Mouse (Mus musculus) heart, embryonic 12.5 days (tissue): ENCODE data around the gene Isyna1. TPM values are rescaled to one million over a fixed set of nuclear protein-coding genes. Genes with fewer than 3 reads are reported as not detected.
A peak's percentile ranks its signal among the peaks of the same experiment; 100 is the strongest.

Experiments used
- ATAC-seq: fragments of 200-750 bp; cut with Nextera tagmentation; 2 replicates; pipeline ENCODE4 v1.8.0; 2017; ENCODE audit warnings: moderate TSS enrichment, moderate library complexity; ENCODE audit not compliant: insufficient number of reproducible peaks, low FRiP score
- H3K27ac ChIP-seq: fragments of 300-500 bp; sonication (generic); 2 replicates; pipeline ENCODE4 v1.5.1; 2016; ENCODE audit warnings: mild to moderate bottlenecking, moderate library complexity; ENCODE audit not compliant: poor library complexity, severe bottlenecking
- H3K27me3 ChIP-seq: fragments of 300-500 bp; sonication (generic); replicated peaks from 2 replicates; pipeline ENCODE4 v1.6.1; 2016; ENCODE audit warnings: mild to moderate bottlenecking, moderate library complexity
- H3K36me3 ChIP-seq: fragments of 300-500 bp; sonication (generic); 2 replicates; pipeline ENCODE4 v1.6.1; 2016; ENCODE audit warnings: mild to moderate bottlenecking, moderate library complexity
- H3K4me1 ChIP-seq: fragments of 300-500 bp; sonication (generic); replicated peaks from 2 replicates; pipeline ENCODE4 v1.6.1; 2016; ENCODE audit warnings: mild to moderate bottlenecking
- H3K4me2 ChIP-seq: fragments of 300-500 bp; sonication (generic); 2 replicates; pipeline ENCODE4 v1.6.1; 2016; ENCODE audit warnings: mild to moderate bottlenecking, moderate library complexity
- H3K4me3 ChIP-seq: fragments of 300-500 bp; sonication (generic); 2 replicates; pipeline ENCODE4 v1.5.1; 2016; ENCODE audit warnings: mild to moderate bottlenecking
- H3K9ac ChIP-seq: fragments of 300-500 bp; sonication (generic); 2 replicates; pipeline ENCODE4 v1.6.1; 2016; ENCODE audit warnings: mild to moderate bottlenecking, moderate library complexity
- H3K9me3 ChIP-seq: fragments of 300-500 bp; sonication (generic); replicated peaks from 2 replicates; pipeline ENCODE4 v1.6.1; 2016; ENCODE audit warnings: mild to moderate bottlenecking, moderate library complexity
- WGBS: fragments of 180-500 bp; shearing (Covaris S2); methylation state at CpG from one replicate; pipeline ENCODE4 v1.1.7; 2016; 5-methylcytosine and 5-hydroxymethylcytosine counted together
- polyA plus RNA-seq: library from polyadenylated mRNA; unstranded; fragments of >200 nt; fragmentation: Nextera tagmentation; extraction: Ambion mirVana; gene quantifications from 2 replicates; pipeline ENCODE4 v1.2.1, GENCODE M21; 2016

Gene Isyna1
- polyA plus RNA-seq, 1 experiment from 2014 or later = 138 TPM

GRCm38 (mm10) chr8:70611849-70612248 lies 17.7 kb downstream of the Isyna1 start:
- peaks cover 48% of the 10 kb centered on the region for H3K4me1 ChIP-seq
- no peaks in the 10 kb centered on the region for H3K36me3 ChIP-seq
- H3K27ac ChIP-seq = peak overlapping the region; percentile 58
- no peaks in the 10 kb centered on the region for H3K27me3 ChIP-seq
- WGBS = under 1% methylated on average over 6 of the region's 6 CpGs
- H3K9ac ChIP-seq = peak overlapping the region; percentile 77
- no peaks in the 10 kb centered on the region for H3K9me3 ChIP-seq
- ATAC-seq = no peak
- H3K4me2 ChIP-seq = peak overlapping the region; percentile 99
- peak overlapping the region; percentile 93 for H3K4me3 ChIP-seq

- 11% methylated on average over 1 of the region's 1 CpGs for WGBS
- H3K9me3 ChIP-seq = no peaks in the 10 kb centered on the region
- no peaks in the 10 kb centered on the region for H3K36me3 ChIP-seq
- H3K4me2 ChIP-seq = no peak overlapping the region
- H3K27ac ChIP-seq = no peak overlapping the region
- H3K4me1 ChIP-seq = peaks cover 32% of the 10 kb centered on the region
- no peak overlapping the region for H3K4me3 ChIP-seq
- ATAC-seq = no peak
- no peak overlapping the region for H3K9ac ChIP-seq
- no peaks in the 10 kb centered on the region for H3K27me3 ChIP-seq
Measured at GRCm38 (mm10) chr8:70613763-70614162, 19.6 kb downstream of the Isyna1 start.

GRCm38 (mm10) chr8:70614469-70614868 lies 20.3 kb downstream of the Isyna1 start:
- WGBS = 81% methylated on average over 5 of the region's 5 CpGs
- no peak for ATAC-seq
- H3K4me3 ChIP-seq = no peak overlapping the region
- H3K4me1 ChIP-seq = peaks cover 29% of the 10 kb centered on the region
- no peak overlapping the region for H3K4me2 ChIP-seq
- peaks cover under 1% of the 10 kb centered on the region; the same call in 1 of the 2 replicates for H3K27me3 ChIP-seq
- H3K27ac ChIP-seq = no peak overlapping the region
- no peak overlapping the region for H3K9ac ChIP-seq
- no peaks in the 10 kb centered on the region for H3K36me3 ChIP-seq
- H3K9me3 ChIP-seq = no peaks in the 10 kb centered on the region

GRCm38 (mm10) chr8:70615281-70615680 lies 21.1 kb downstream of the Isyna1 start:
- Histone ChIP-seq H3K27ac (no peak overlapping the region), H3K4me3 (no peak overlapping the region), H3K9ac (no peak overlapping the region), H3K9me3 (no peaks in the 10 kb centered on the region), H3K36me3 (no peaks in the 10 kb centered on the region), H3K4me2 (no peak overlapping the region), H3K27me3 (peaks cover 6% of the 10 kb centered on the region), H3K4me1 (peaks cover 23% of the 10 kb centered on the region)
- no peak for ATAC-seq
- WGBS = 83% methylated on average over 8 of the region's 8 CpGs

GRCm38 (mm10) chr8:70615894-70616293 lies 21.7 kb downstream of the Isyna1 start, which contains the start of gene Lrrc25:
Lrrc25 (plus strand) TSS chr8:70616155.
- Histone ChIP-seq H3K4me3 (no peak within 1 kb of the TSS), H3K27me3 (peaks cover 9% of the 10 kb centered on the region), H3K4me2 (no peak within 1 kb of the TSS), H3K9ac (peak within 1 kb of the TSS; percentile 20; the same call in 1 of the 2 replicates), H3K27ac (no peak within 1 kb of the TSS), H3K4me1 (peaks cover 18% of the 10 kb centered on the region), H3K9me3 (no peaks in the 10 kb centered on the region), H3K36me3 (no peaks in the 10 kb centered on the region)
- WGBS = 81% methylated on average over 3 of the region's 3 CpGs
- ATAC-seq = no peak

GRCm38 (mm10) chr8:70616645-70617044 lies 22.5 kb downstream of the Isyna1 start:
- Histone ChIP-seq H3K4me2 (no peak overlapping the region), H3K27me3 (peaks cover 17% of the 10 kb centered on the region), H3K4me3 (no peak overlapping the region), H3K9ac (peak overlapping the region; percentile 20; the same call in 1 of the 2 replicates), H3K4me1 (peaks cover 12% of the 10 kb centered on the region), H3K27ac (no peak overlapping the region), H3K36me3 (no peaks in the 10 kb centered on the region), H3K9me3 (no peaks in the 10 kb centered on the region)
- WGBS = 49% methylated on average over 11 of the region's 11 CpGs
- no peak for ATAC-seq

- H3K4me1 ChIP-seq = peaks cover 10% of the 10 kb centered on the region
- ATAC-seq = no peak
- H3K27me3 ChIP-seq = peaks cover 30% of the 10 kb centered on the region
- no peaks in the 10 kb centered on the region for H3K36me3 ChIP-seq
- 70% methylated on average over 11 of the region's 11 CpGs for WGBS
- no peak overlapping the region for H3K27ac ChIP-seq
- peak overlapping the region; percentile 35; the same call in 1 of the 2 replicates for H3K9ac ChIP-seq
- no peak overlapping the region for H3K4me2 ChIP-seq
- no peak overlapping the region for H3K4me3 ChIP-seq
- no peaks in the 10 kb centered on the region for H3K9me3 ChIP-seq
Measured at GRCm38 (mm10) chr8:70617985-70618384, 23.8 kb downstream of the Isyna1 start.

GRCm38 (mm10) chr8:70618888-70619334 lies 24.7 kb downstream of the Isyna1 start:
- peaks cover 10% of the 10 kb centered on the region for H3K4me1 ChIP-seq
- no peak overlapping the region for H3K9ac ChIP-seq
- H3K9me3 ChIP-seq = no peaks in the 10 kb centered on the region
- H3K4me2 ChIP-seq = peak overlapping the region; percentile 17; the same call in 1 of the 2 replicates
- 22% methylated on average over 9 of the region's 9 CpGs for WGBS
- no peak overlapping the region for H3K27ac ChIP-seq
- no peak overlapping the region for H3K4me3 ChIP-seq
- H3K36me3 ChIP-seq = no peaks in the 10 kb centered on the region
- H3K27me3 ChIP-seq = peaks cover 32% of the 10 kb centered on the region
- ATAC-seq = peak; percentile 81

- H3K4me3 ChIP-seq = no peak overlapping the region
- WGBS = 49% methylated on average over 3 of the region's 3 CpGs
- peaks cover 8% of the 10 kb centered on the region for H3K4me1 ChIP-seq
- no peak for ATAC-seq
- no peaks in the 10 kb centered on the region for H3K9me3 ChIP-seq
- H3K4me2 ChIP-seq = no peak overlapping the region
- H3K27ac ChIP-seq = no peak overlapping the region
- H3K36me3 ChIP-seq = no peaks in the 10 kb centered on the region
- no peak overlapping the region for H3K9ac ChIP-seq
- H3K27me3 ChIP-seq = peaks cover 32% of the 10 kb centered on the region
Measured at GRCm38 (mm10) chr8:70622220-70622619, 28.0 kb downstream of the Isyna1 start.

GRCm38 (mm10) chr8:70625104-70625503 lies 30.9 kb downstream of the Isyna1 start:
- no peaks in the 10 kb centered on the region for H3K9me3 ChIP-seq
- H3K36me3 ChIP-seq = no peaks in the 10 kb centered on the region
- 20% methylated on average over 5 of the region's 5 CpGs for WGBS
- peaks cover 28% of the 10 kb centered on the region for H3K27me3 ChIP-seq
- H3K27ac ChIP-seq = no peak overlapping the region
- ATAC-seq = no peak
- no peak overlapping the region for H3K4me2 ChIP-seq
- 0 out of 2 replicates have a peak, but pooled peaks cover 10% of the 10 kb centered on the region for H3K4me1 ChIP-seq
- H3K4me3 ChIP-seq = no peak overlapping the region
- no peak overlapping the region for H3K9ac ChIP-seq

- H3K9ac ChIP-seq = no peak overlapping the region
- 72% methylated on average over 5 of the region's 5 CpGs for WGBS
- no peak overlapping the region for H3K4me2 ChIP-seq
Measured at GRCm38 (mm10) chr8:70627041-70627440, 32.9 kb downstream of the Isyna1 start.

GRCm38 (mm10) chr8:70628986-70629490 lies 34.9 kb downstream of the Isyna1 start:
- Histone ChIP-seq H3K27me3 (peaks cover 14% of the 10 kb centered on the region; the same call in 1 of the 2 replicates), H3K4me1 (peaks cover 35% of the 10 kb centered on the region), H3K9me3 (no peaks in the 10 kb centered on the region), H3K27ac (peak overlapping the region; percentile 38; the same call in 1 of the 2 replicates), H3K9ac (peak overlapping the region; percentile 64), H3K4me2 (peak overlapping the region; percentile 68), H3K36me3 (no peaks in the 10 kb centered on the region), H3K4me3 (peak overlapping the region; percentile 52)
- ATAC-seq = no peak
- WGBS = 59% methylated on average over 7 of the region's 7 CpGs

More at GRCm38 (mm10) chr8:70627041-70627440, 32.9 kb downstream of the Isyna1 start:
- H3K4me3 ChIP-seq = no peak overlapping the region
- H3K36me3 ChIP-seq = no peaks in the 10 kb centered on the region
- no peak overlapping the region for H3K27ac ChIP-seq
- no peak for ATAC-seq
- H3K9me3 ChIP-seq = no peaks in the 10 kb centered on the region
- peaks cover 25% of the 10 kb centered on the region for H3K4me1 ChIP-seq
- peaks cover 23% of the 10 kb centered on the region for H3K27me3 ChIP-seq
